In the genomic region with DNA sequence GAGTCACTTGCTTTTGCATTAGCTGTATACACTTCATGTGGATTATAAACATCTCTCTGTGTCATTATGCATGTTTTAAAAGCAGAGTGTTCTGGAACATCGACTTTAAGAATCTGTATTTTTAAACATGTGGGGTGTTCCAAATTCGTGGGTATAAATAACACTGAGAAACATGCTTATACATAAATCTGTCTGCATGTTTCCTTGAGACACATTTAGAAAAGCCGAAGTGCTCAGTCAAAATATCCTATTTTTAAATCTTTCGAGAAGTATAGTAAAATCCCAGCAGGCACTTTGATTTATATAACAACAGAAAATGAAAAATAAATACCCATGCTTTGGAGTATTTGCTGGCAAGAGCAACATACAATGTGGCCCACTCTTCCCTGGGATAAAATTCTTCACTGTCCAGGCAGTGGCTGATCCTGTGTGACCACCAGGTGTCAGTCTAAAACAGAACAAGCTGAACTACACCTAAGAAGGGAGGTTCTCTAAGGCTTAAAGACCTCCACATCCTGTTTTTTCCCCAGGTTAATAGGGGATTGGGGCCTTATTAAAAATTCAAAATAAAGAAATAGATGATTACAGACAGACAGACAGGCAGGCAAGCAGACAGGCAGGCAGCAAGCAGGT, we compare ENCODE assay signal across 8 mouse cellular contexts. TPM values are rescaled to one million over a fixed set of nuclear protein-coding genes. Genes with fewer than 3 reads are reported as not detected.
A peak's percentile ranks its signal among the peaks of the same experiment; 100 is the strongest.
DNase-seq lines count a peak whose midpoint lies in the region; ATAC-seq lines count a peak whose summit lies in the region.

No protein-coding gene starts in this region.

- peak; percentile 81 for ATAC-seq in megakaryocyte-erythroid progenitor cell, adult 5-6 weeks (replicated peaks; ENCODE audit: low FRiP score, low TSS enrichment, poor library complexity, severe bottlenecking)

- peak; percentile 15 to 21 for DNase-seq in urinary bladder, postnatal 36 days (ENCODE audit: low spot score in 2 of 2)
- no peak for DNase-seq in urinary bladder, postnatal 10 days (ENCODE audit: low spot score)
- peak; percentile 75 to 81 for DNase-seq in cerebellum, postnatal 10 days
- DNase-seq in gastrocnemius, postnatal 10 days = peak; percentile 5
- peak; percentile 6 to 53 for DNase-seq in layer of hippocampus, adult 18-20 months (ENCODE audit: low spot score in 2 of 2)
- DNase-seq in skeletal muscle tissue, adult 2 months (ENCODE audit: low read depth, low spot score) = peak; percentile 7
- no peak for DNase-seq in spleen, postnatal 4 days (ENCODE audit: low spot score in 2 of 2)

RNA-seq across cellular contexts. Expression of a gene that starts 52.4 kb away (rescaled TPM):
- total RNA-seq in gastrocnemius, postnatal 10 days (2021) = 10 to 100 TPM; 13.7 to 14.2 TPM
- total RNA-seq in layer of hippocampus, adult 18-20 months (2021) = 10 to 100 TPM; 52.4 to 59.3 TPM
- total RNA-seq in megakaryocyte-erythroid progenitor cell, adult 5-6 weeks (2014; fragmentation: Nextera tagmentation) = 6.8 and 11.5 TPM in 2 replicates
- 6.2 and 7.8 TPM in 2 replicates for total RNA-seq in megakaryocyte-erythroid progenitor cell, adult 5-6 weeks (2017)

Comparison
In these comparisons a context has a peak if more than half of its experiments do, and no peak if none do; other contexts are left out.
1. DNase-seq: peak in urinary bladder, postnatal 36 days (2 of 2), cerebellum, postnatal 10 days (2 of 2), gastrocnemius, postnatal 10 days (single experiment), layer of hippocampus, adult 18-20 months (2 of 2) and skeletal muscle tissue, adult 2 months (single experiment); none in urinary bladder, postnatal 10 days (single experiment) and spleen, postnatal 4 days (0 of 2).